Mouse (Mus musculus) MEL (cell line): ENCODE measurements around the gene Olfr220.

ENCODE experiments used
- EP300 ChIP-seq, 2 experiments: IDR thresholded peaks; 2 replicates each; pipeline ENCODE4 v1.6.1; 2011; ENCODE audit warnings: improper control_type of control experiment in 2 of 2, low read length in 2 of 2, low read depth in 1 of 2, mild to moderate bottlenecking in 1 of 2
- GABPA ChIP-seq: IDR thresholded peaks from 2 replicates; pipeline ENCODE4 v1.6.1; 2012; ENCODE audit warnings: low read depth, mild to moderate bottlenecking, inconsistent platforms, low read length, improper control_type of control experiment, moderate library complexity
- HCFC1 ChIP-seq: IDR thresholded peaks from 2 replicates; pipeline ENCODE4 v1.6.1; 2012; ENCODE audit warnings: low read depth, mild to moderate bottlenecking, inconsistent platforms, low read length, improper control_type of control experiment, moderate library complexity
- JUND ChIP-seq: IDR thresholded peaks from 2 replicates; pipeline ENCODE4 v1.6.1; 2011; ENCODE audit warnings: low read depth, mild to moderate bottlenecking, improper control_type of control experiment, low read length
- MAX ChIP-seq: IDR thresholded peaks from 2 replicates; pipeline ENCODE4 v1.6.1; 2011; ENCODE audit warnings: low read length, improper control_type of control experiment
- POLR2A ChIP-seq, 2 experiments: IDR thresholded peaks; 2 replicates each; pipeline ENCODE4 v1.6.1; 2011 to 2012; ENCODE audit warnings: low read length in 2 of 2, mild to moderate bottlenecking in 2 of 2, control low read depth in 1 of 2, improper control_type of control experiment in 1 of 2, low read depth in 1 of 2, moderate library complexity in 1 of 2; ENCODE audit not compliant: control insufficient read depth in 1 of 2, insufficient read depth in 1 of 2, poor library complexity in 1 of 2
- UBTF ChIP-seq: IDR thresholded peaks from 2 replicates; pipeline ENCODE4 v1.6.1; 2012; ENCODE audit warnings: low read depth, mild to moderate bottlenecking, inconsistent platforms, low read length, improper control_type of control experiment, moderate library complexity, borderline replicate concordance; ENCODE audit not compliant: insufficient read depth

DNA sequence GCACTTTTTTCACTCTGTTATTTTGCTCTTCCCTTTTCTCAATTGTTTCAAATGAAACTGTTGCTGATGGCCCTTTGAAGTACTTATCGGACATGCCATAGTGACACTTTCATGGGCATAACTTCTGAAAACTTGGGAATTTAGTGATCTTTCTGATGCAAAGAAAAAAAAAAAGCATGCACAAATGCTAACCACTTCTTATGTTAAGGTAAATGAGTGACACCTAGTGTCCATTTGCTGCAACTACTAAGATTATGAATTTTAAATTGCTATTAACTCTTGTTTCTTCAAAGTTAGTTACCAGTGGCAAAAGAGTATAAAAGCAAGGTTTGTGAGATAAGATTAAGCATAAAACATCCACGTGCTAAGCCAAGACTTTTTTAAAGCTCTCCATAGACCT is 24.4 kb downstream of the Olfr220 start:
- no peak for TF ChIP-seq POLR2A (IDR thresholded peaks at IDR 0.05; ENCODE audit: control insufficient read depth in 1 of 2, insufficient read depth in 1 of 2, low read depth in 1 of 2, low read length in 2 of 2, poor library complexity in 1 of 2)
- no peak for TF ChIP-seq EP300 (IDR thresholded peaks at IDR 0.05; ENCODE audit: low read depth in 1 of 2, low read length in 2 of 2)
- no peak for TF ChIP-seq HCFC1
- TF ChIP-seq MAX = no peak
- no peak for TF ChIP-seq JUND
- no peak for TF ChIP-seq GABPA
- TF ChIP-seq UBTF = no peak
